Mouse (Mus musculus): ENCODE measurements around the gene Rap1gap2.

Rap1gap2 gene

DNA sequence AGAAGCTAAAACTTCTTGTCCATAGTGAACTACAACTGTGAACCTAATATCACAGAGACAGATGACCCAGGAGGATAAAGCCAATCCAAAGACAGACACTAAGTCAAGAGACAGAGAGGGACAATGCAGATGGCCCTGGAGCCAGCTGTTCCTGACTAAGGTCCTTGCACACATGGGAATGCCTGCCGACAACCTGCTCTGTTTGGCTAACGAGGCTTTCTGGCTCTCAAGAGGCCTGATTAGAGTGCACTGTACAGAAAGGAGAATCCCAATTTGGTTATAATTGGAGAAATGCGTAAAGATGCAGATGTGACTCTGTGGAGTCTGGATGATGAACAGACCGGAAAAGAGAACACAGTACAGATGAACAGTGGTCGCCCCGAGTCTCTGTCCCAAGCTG, 104.4 kb downstream of the Rap1gap2 start:
- DNase-seq (ENCODE audit: extremely low spot score, low read depth, low spot score), result no peak

- no peak for DNase-seq (ENCODE audit: extremely low spot score, low read depth, low spot score)
Measured at GRCm38 (mm10) chr11:74502485-74502884, 108.2 kb downstream of the Rap1gap2 start.

DNA sequence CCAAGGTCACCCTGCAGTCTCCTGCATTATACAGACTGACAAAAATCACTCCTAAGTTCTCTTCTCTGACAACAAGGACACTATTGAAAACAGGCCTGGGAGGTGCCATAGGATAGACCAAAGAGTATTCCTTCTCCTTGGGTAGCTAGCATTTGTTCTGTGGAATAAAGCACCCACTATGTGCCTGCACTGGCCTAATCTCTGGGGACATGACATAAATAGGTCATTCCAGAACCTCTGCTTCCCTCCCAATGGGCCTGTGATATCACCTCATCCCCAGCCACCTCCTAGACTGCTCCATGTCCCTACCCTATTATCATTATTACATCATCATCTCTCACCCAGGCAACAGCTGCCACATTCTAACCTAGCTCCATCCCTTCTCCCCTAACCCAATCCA, 108.7 kb downstream of the Rap1gap2 start:
- no peak for DNase-seq (ENCODE audit: extremely low spot score, low read depth, low spot score)

GRCm38 (mm10) chr11:74501061-74501460, 109.7 kb downstream of the Rap1gap2 start:
- no peak for DNase-seq (ENCODE audit: extremely low spot score, low read depth, low spot score)

DNA sequence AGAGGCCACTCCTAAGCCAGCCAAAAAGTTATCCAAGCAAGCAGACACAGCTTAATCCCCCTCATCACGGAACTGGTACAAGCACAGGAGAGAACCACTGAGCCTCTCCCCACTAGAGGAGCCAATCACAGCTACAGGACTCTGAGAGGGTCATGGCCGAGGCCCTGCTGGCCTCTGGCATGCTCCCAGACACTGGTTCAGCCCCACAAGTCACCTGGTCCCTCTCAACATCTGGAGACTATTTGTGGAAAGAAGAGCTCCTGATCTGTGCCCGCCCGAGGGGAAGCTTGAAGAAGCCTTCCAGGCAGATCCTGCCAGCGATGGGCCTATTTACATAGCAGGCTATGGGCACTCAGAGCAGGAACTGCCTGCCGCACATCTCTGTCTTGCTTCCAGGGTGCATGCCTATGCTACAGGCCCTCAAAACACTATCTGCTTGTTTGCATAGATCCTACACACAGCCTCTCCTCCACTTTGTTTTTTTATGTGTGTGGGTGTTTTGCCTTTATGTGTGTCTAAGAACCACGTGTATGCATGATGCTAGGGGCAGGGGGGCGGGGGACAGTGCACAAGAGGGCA, 111.1 kb downstream of the Rap1gap2 start:
- DNase-seq (ENCODE audit: extremely low spot score, low read depth, low spot score), result no peak

GRCm38 (mm10) chr11:74499058-74499457, 111.7 kb downstream of the Rap1gap2 start:
- no peak for DNase-seq (ENCODE audit: extremely low spot score, low read depth, low spot score)

- no peak for DNase-seq (ENCODE audit: extremely low spot score, low read depth, low spot score)
Measured at GRCm38 (mm10) chr11:74496581-74496980, 114.1 kb downstream of the Rap1gap2 start.

DNA sequence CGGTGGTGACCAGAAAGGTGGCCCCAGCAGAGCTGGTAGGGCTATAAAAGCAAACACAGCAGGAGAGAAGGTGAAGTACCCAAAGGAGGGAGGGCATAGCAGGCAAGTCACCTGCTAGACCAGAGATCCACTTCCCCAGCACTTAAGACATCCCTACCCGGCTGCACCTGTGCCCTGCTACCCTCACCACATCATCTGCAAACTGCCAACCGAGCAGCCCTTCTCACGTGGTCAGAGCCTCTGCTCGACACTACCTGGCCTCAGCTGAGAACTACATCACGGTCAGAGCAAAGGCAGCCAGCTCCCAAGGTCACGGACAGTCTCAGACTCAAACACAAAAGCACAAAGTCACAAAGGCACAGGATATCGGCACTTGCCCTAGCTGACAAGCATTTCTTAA, 116.8 kb downstream of the Rap1gap2 start:
- DNase-seq (ENCODE audit: extremely low spot score, low read depth, low spot score), result no peak

DNA sequence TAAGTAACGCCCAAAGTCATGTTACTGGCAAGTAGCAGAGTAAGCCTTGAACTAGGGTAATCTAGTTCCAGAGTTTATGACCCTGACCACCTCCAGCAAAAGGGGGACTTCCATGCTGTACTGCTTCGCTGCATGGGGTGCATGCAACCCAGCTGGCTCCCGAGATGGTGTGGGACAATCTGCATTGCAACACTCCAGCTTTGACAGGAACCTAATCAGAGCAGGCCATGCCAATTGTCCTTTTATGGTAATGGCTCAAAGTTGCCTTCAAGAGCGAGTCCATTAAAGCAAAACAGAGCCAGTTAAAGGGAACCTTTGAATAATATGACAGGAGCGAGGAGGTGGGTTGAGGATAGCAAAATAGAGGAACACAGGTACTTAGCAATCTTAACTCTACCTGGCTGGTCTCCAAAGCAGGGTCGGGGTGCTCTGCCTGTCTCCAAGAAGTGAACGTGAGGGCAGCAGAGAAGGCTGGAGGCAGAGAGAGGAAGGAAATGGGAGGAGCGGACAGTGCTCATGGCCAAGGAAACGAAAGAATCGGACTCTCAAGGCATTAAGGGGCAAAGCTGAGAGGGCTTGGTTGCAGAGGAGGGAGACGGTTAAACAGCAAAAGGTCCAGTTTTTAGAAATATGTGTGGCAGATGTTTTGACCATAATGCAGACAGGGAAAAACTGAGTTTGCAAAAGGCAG, 117.4 kb downstream of the Rap1gap2 start:
- no peak for DNase-seq (ENCODE audit: extremely low spot score, low read depth, low spot score)

DNA sequence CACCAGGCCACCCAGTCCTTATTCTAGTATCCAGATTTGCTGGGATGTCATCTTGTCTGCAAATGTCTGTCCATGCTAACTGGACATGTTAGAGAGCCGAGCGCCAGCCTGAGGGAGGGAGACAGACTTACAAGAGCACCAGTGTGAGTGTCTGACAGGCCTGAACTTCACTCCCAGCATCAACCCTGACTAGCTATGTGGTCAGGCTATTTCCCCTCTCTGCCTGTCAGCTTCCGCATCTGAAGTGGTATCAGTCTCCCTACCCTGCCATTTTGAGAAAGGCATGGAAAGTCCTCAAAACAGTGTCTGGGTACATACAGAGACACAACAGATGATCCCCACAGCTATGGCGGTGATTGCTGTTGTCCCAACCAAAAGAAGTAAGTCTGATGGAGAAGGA, 119.6 kb downstream of the Rap1gap2 start:
- DNase-seq (ENCODE audit: extremely low spot score, low read depth, low spot score), result no peak

DNA sequence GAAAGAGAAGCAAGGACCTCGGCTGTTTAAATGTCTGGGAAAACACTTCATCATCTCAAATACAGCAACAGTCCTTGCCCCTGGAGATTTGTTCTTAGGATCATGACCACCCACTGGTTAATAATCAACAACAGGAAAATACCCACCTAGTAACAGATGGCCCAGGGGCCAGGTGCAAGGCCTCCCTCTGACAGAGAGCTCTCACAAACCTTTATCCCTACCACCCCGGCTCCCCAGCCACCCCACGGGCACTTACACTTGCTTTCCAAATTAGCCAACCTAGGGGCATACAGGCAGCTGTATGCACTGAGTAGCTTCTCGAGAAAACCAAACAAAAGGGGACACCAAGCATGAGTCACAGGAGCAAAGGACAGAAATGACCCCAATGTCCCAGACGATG, 121.5 kb downstream of the Rap1gap2 start:
- DNase-seq (ENCODE audit: extremely low spot score, low read depth, low spot score), result no peak

- DNase-seq (ENCODE audit: extremely low spot score, low read depth, low spot score), result no peak
Measured at GRCm38 (mm10) chr11:74487952-74488351, 122.8 kb downstream of the Rap1gap2 start.

DNA sequence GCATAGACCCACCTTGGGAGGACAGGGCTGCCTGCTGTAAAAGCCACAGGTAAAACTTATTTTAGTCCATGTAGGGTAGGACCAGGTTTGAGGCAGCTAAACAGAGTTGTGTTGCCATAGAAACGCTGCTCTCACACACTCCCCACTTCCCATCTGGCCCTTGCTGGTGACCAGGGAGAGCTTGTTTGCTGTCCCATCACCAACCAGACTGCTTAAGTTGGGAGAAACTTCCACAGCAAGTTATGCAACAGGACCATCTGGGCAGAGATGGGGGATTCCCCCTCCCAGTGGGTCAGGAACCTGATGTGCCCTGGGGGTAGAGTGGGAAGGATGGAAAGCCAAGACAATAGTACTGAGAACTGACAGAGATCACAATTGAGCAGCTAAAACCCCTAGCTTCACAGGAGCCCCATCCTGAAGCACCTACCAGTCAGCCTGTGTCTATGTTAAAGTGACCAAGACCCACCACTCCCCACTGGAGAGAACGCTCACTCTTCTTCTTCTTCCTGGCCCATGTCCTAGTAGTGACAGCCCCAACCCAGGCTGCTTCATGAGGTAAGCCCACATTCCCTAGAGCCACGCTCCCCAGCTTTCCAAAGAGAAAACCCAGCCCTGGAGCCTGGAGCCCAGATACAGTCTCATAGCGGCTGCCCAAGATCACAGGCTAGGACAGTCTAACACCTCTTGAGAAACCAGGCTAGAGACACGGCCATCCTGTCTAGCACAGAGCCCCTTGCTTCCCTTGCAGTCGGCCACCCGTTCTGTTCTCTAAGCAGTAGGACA, 125.1 kb downstream of the Rap1gap2 start:
- no peak for DNase-seq (ENCODE audit: extremely low spot score, low read depth, low spot score)

DNA sequence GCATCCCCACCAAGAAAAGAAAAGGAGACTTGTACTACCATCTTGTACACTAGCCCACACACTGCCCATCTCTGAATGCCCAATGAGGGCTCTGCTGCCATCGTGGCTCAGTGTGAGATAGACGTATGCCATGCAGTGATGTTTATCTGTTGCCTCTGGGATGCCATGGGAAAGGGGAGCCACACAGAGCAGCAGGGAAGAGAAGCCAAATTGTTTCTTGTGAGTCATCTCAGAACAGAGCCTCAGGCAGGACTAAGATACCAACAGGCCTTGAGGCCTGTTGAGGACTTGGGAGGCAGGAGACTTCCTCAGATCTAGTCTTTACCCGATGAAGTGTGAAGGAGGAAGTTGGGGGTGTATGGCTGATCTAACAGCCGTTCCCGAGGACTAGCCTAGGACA, 126.8 kb downstream of the Rap1gap2 start:
- no peak for DNase-seq (ENCODE audit: extremely low spot score, low read depth, low spot score)

- no peak for DNase-seq (ENCODE audit: extremely low spot score, low read depth, low spot score)
Measured at GRCm38 (mm10) chr11:74483153-74483817, 127.4 kb downstream of the Rap1gap2 start.

- DNase-seq (ENCODE audit: extremely low spot score, low read depth, low spot score), result no peak
Measured at GRCm38 (mm10) chr11:74481797-74482196, 128.9 kb downstream of the Rap1gap2 start.

- DNase-seq (ENCODE audit: extremely low spot score, low read depth, low spot score), result no peak
Measured at GRCm38 (mm10) chr11:74479715-74480289, 130.9 kb downstream of the Rap1gap2 start.

- no peak for DNase-seq (ENCODE audit: extremely low spot score, low read depth, low spot score)
Measured at GRCm38 (mm10) chr11:74478877-74479276, 131.8 kb downstream of the Rap1gap2 start.

DNA sequence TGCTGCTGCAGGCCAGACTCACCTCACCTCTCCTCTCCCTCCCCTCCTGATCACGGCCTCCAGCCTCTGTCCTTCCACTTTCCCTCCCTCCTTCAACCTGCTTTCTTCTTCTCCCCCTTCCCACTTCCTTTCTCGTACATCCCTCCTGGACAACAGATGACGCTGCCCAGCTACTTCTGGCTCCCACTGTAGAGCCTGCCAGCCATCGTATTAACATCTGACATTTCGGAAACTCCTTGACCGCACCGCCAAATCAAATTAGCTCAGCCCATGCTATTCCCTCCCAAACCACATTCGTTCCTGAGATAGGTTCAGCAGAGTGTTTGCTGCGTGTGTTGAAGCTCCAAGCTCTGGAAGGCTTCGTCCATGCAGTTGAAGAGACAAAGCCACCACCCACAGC, 138.0 kb downstream of the Rap1gap2 start:
- no peak for DNase-seq (ENCODE audit: extremely low spot score, low read depth, low spot score)

GRCm38 (mm10) chr11:74468195-74468594, 142.5 kb downstream of the Rap1gap2 start:
- no peak for DNase-seq (ENCODE audit: extremely low spot score, low read depth, low spot score)

DNA sequence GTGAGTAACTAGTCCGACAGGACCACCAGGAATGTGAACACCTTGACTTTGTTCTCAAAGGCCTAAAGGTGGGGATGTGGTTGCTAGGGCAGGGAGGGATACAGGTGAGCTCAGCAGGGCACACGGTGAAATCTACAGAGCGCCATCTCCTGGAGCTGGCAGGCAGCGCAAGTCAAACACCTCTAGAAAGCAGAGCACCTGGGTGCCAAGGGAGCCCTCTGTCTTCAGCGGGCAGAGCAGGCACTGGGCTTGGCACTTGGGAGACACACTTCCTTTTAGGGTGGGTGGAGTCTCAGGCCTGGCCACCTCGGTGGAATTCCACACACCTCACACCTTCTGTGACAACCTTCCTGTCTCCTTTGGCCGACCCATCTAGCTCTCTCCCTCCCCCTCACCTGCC, 145.0 kb downstream of the Rap1gap2 start:
- DNase-seq (ENCODE audit: extremely low spot score, low read depth, low spot score), result no peak
